Mouse (Mus musculus) mouse trophoblast stem cell (cell line): ENCODE measurements around the gene Fam240a.

Experiments used
- in situ Hi-C, 2 experiments: fragments of 300-500 bp; cut with MseI, MboI; formaldehyde crosslinking; loops; 2 replicates in 1 of 2; 3 replicates in 1 of 2; pipeline ENCODE4 v1.15.1; 2025

The Fam240a gene

GRCm38 (mm10) chr9:110895507-110895906 lies 21.2 kb downstream of the Fam240a start:
- in situ Hi-C loops = no loop called here

- in situ Hi-C loops = no loop called here
These were observed 23.2 kb downstream of the Fam240a start for GRCm38 (mm10) chr9:110893429-110893828.

- in situ Hi-C loops = no loop called here
These were observed 24.1 kb downstream of the Fam240a start for GRCm38 (mm10) chr9:110892552-110892951.

GRCm38 (mm10) chr9:110891077-110891828 lies 25.4 kb downstream of the Fam240a start:
- in situ Hi-C loops = no loop called here

- in situ Hi-C loops = no loop called here
These were observed 26.5 kb downstream of the Fam240a start for GRCm38 (mm10) chr9:110890026-110890783.

GRCm38 (mm10) chr9:110888935-110889334 lies 27.7 kb downstream of the Fam240a start:
- in situ Hi-C loops = no loop called here

GRCm38 (mm10) chr9:110887388-110888303 lies 29.0 kb downstream of the Fam240a start:
- in situ Hi-C loops = no loop called here

GRCm38 (mm10) chr9:110881953-110882352 lies 34.7 kb downstream of the Fam240a start:
- in situ Hi-C loops = no loop called here

- in situ Hi-C loops = no loop called here
These were observed 35.9 kb downstream of the Fam240a start for GRCm38 (mm10) chr9:110880772-110881171.

GRCm38 (mm10) chr9:110879998-110880561 lies 36.6 kb downstream of the Fam240a start, which contains the start of gene Tmie:
TSS of gene Tmie (minus strand) at chr9:110880113.
- in situ Hi-C loops = loop anchor here (10.0 kb wide), 2 partner anchors 95 to 155 kb away; no protein-coding TSS in a partner anchor

GRCm38 (mm10) chr9:110879191-110879920 lies 37.3 kb downstream of the Fam240a start, which contains the start of gene Als2cl:
TSS of gene Als2cl (plus strand) at chr9:110879870.
- in situ Hi-C loops = loop anchor here (10.0 kb wide), 2 partner anchors 95 to 155 kb away; no protein-coding TSS in a partner anchor

- in situ Hi-C loops = loop anchor here (10.0 kb wide), 2 partner anchors 93 to 153 kb away; no protein-coding TSS in a partner anchor
These were observed 38.8 kb downstream of the Fam240a start for GRCm38 (mm10) chr9:110877888-110878287.

GRCm38 (mm10) chr9:110877353-110877752 lies 39.3 kb downstream of the Fam240a start:
- in situ Hi-C loops = loop anchor here (10.0 kb wide), 2 partner anchors 93 to 153 kb away; no protein-coding TSS in a partner anchor

GRCm38 (mm10) chr9:110875288-110875695 lies 41.4 kb downstream of the Fam240a start:
- in situ Hi-C loops = loop anchor here (10.0 kb wide), 2 partner anchors 90 to 150 kb away; no protein-coding TSS in a partner anchor

GRCm38 (mm10) chr9:110874660-110875191 lies 41.9 kb downstream of the Fam240a start:
- in situ Hi-C loops = loop anchor here (5.0 to 10.0 kb wide), 3 partner anchors 82 to 150 kb away; no protein-coding TSS in a partner anchor

GRCm38 (mm10) chr9:110873681-110874659 lies 42.7 kb downstream of the Fam240a start:
- in situ Hi-C loops = loop anchor here (5.0 to 10.0 kb wide), 3 partner anchors 82 to 149 kb away; no protein-coding TSS in a partner anchor

- in situ Hi-C loops = loop anchor here (5.0 to 10.0 kb wide), 3 partner anchors 79 to 146 kb away; no protein-coding TSS in a partner anchor
These were observed 45.6 kb downstream of the Fam240a start for GRCm38 (mm10) chr9:110871030-110871429.
